Mouse (Mus musculus): ENCODE measurements around the gene Asdurf. TPM values are rescaled to one million over a fixed set of nuclear protein-coding genes. Genes with fewer than 3 reads are reported as not detected.
"Not testable (repeated sequence)": the region's sequence is repeated elsewhere in the genome, so short reads cannot be mapped to it uniquely, and the experiment has no call there.

Gene Asdurf
- polyA plus RNA-seq, 1 experiment from 2014 or later, result 2.8 TPM

DNA sequence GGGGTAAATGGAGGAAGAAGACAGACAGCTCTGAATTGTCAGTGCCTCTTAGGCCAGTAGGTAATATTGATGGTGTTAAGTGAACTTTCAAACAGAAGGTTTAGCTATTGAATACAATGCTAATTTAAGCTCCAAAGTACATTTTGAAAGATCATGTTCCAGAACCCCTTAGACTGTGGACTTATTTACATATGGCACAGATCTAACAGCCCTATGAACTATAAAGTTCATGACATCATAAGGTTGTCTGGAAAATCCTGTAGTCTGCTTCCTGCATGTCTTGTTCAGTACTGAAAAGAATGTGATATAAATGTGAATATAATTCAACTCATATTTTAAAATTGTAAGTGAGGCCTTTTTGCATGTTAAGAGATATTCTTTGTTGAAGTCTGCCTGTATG lies 6.6 kb upstream of the Asdurf start:
- Histone ChIP-seq H3K4me3 (ENCODE audit: low read depth, low read length) (no peak overlapping the region), H3K9ac (replicated peaks) (no peak overlapping the region), H3K27ac (ENCODE audit: low read depth) (no peak overlapping the region), H3K4me1 (ENCODE audit: insufficient read depth) (no peaks in the 10 kb centered on the region), H3K4me2 (ENCODE audit: low read depth, low read length) (no peak overlapping the region), H3K36me3 (replicated peaks; ENCODE audit: insufficient read depth, low read length) (no peaks in the 10 kb centered on the region), H3K27me3 (ENCODE audit: insufficient read depth, low read length) (no peaks in the 10 kb centered on the region), H3K9me3 (ENCODE audit: low read length) (no peaks in the 10 kb centered on the region)
- peak; percentile 25; the same call in 1 of the 2 replicates for ATAC-seq
- no peak for DNase-seq
- TF ChIP-seq CTCF (IDR thresholded peaks at IDR 0.05; ENCODE audit: low read depth) (no peak), EP300 (IDR thresholded peaks at IDR 0.05; ENCODE audit: low read depth) (no peak)

GRCm38 (mm10) chr1:53341071-53341470 lies 11.3 kb downstream of the Asdurf start:
- Histone ChIP-seq H3K27ac (ENCODE audit: low read depth) (no peak overlapping the region), H3K4me1 (ENCODE audit: insufficient read depth) (no peaks in the 10 kb centered on the region), H3K4me2 (ENCODE audit: low read depth, low read length) (no peak overlapping the region), H3K36me3 (replicated peaks; ENCODE audit: insufficient read depth, low read length) (peaks cover 20% of the 10 kb centered on the region), H3K9me3 (ENCODE audit: low read length) (no peaks in the 10 kb centered on the region), H3K27me3 (ENCODE audit: insufficient read depth, low read length) (no peaks in the 10 kb centered on the region), H3K9ac (replicated peaks) (no peak overlapping the region), H3K4me3 (ENCODE audit: low read depth, low read length) (no peak overlapping the region)
- DNase-seq, result no peak
- peak; percentile 31; the same call in 1 of the 2 replicates for ATAC-seq
- TF ChIP-seq CTCF (IDR thresholded peaks at IDR 0.05; ENCODE audit: low read depth) (no peak), EP300 (IDR thresholded peaks at IDR 0.05; ENCODE audit: low read depth) (0 out of 2 replicates have a peak, but pooled peaks have one; percentile 10)
- 92% methylated on average over 2 of the region's 2 CpGs for WGBS (ENCODE audit: insufficient replicate concordance)

DNA sequence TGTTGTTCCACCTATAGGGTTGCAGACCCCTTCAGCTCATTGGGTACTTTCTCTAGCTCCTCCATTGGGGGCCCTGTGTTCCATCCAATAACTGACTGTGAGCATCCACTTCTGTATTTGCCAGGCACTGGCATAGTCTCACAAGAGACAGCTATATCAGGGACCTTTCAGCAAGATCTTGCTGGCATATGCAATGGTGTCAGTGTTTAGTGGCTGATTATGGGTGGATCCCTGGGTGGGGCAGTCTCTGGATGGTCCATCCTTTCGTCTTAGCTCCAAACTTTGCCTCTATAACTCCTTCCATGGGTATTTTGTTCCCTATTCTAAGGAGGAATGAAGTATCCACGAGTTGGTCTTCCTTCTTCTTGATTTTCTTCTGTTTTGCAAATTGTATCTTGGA lies 15.0 kb downstream of the Asdurf start:
- DNase-seq; H3K9ac ChIP-seq (replicated peaks); ATAC-seq; H3K27ac ChIP-seq (ENCODE audit: low read depth); H3K4me1 ChIP-seq (ENCODE audit: insufficient read depth); H3K27me3 ChIP-seq (ENCODE audit: insufficient read depth, low read length); H3K36me3 ChIP-seq (replicated peaks; ENCODE audit: insufficient read depth, low read length); H3K4me3 ChIP-seq (ENCODE audit: low read depth, low read length); H3K9me3 ChIP-seq (ENCODE audit: low read length); H3K4me2 ChIP-seq (ENCODE audit: low read depth, low read length): not testable (repeated sequence)
- 59% methylated on average over 2 of the region's 2 CpGs for WGBS (ENCODE audit: insufficient replicate concordance)

GRCm38 (mm10) chr1:53335465-53335864 lies 17.0 kb downstream of the Asdurf start:
- DNase-seq (no peak), ATAC-seq (no peak)
- no peak overlapping the region for H3K27ac ChIP-seq (ENCODE audit: low read depth)
- no peak overlapping the region for H3K9ac ChIP-seq (replicated peaks)
- no peaks in the 10 kb centered on the region for H3K36me3 ChIP-seq (replicated peaks; ENCODE audit: insufficient read depth, low read length)
- TF ChIP-seq EP300 (IDR thresholded peaks at IDR 0.05; ENCODE audit: low read depth) (no peak), CTCF (IDR thresholded peaks at IDR 0.05; ENCODE audit: low read depth) (no peak)
- H3K9me3 ChIP-seq (ENCODE audit: low read length), result no peaks in the 10 kb centered on the region
- no peaks in the 10 kb centered on the region for H3K27me3 ChIP-seq (ENCODE audit: insufficient read depth, low read length)
- H3K4me3 ChIP-seq (ENCODE audit: low read depth, low read length), result no peak overlapping the region
- no peak overlapping the region for H3K4me2 ChIP-seq (ENCODE audit: low read depth, low read length)
- no peaks in the 10 kb centered on the region for H3K4me1 ChIP-seq (ENCODE audit: insufficient read depth)

DNA sequence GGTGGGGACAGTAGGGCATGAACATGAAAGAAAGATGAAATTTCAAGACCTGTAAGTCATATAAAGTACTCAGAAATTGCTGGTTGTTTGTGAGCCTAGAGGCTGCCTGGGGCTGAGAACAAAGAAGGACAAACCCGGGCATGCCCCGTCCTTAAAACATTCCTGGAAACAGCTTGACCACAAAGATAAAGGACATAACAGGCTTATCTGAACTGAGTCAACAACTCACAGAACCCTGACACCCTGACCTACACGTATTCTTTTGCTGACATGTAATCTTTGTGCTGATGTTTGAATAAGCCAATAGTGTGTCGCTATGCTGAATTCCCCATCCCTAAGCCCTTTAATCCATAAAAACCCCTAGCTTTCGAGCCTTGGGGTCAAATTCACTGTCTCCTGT lies 18.9 kb downstream of the Asdurf start:
- H3K27me3 ChIP-seq (ENCODE audit: insufficient read depth, low read length); H3K27ac ChIP-seq (ENCODE audit: low read depth); H3K4me3 ChIP-seq (ENCODE audit: low read depth, low read length); H3K36me3 ChIP-seq (replicated peaks; ENCODE audit: insufficient read depth, low read length); H3K4me2 ChIP-seq (ENCODE audit: low read depth, low read length); DNase-seq; H3K9me3 ChIP-seq (ENCODE audit: low read length); H3K4me1 ChIP-seq (ENCODE audit: insufficient read depth); H3K9ac ChIP-seq (replicated peaks); ATAC-seq: not testable (repeated sequence)
- 34% methylated on average over 5 of the region's 5 CpGs for whole genome bisulfite sequencing (ENCODE audit: insufficient replicate concordance)

DNA sequence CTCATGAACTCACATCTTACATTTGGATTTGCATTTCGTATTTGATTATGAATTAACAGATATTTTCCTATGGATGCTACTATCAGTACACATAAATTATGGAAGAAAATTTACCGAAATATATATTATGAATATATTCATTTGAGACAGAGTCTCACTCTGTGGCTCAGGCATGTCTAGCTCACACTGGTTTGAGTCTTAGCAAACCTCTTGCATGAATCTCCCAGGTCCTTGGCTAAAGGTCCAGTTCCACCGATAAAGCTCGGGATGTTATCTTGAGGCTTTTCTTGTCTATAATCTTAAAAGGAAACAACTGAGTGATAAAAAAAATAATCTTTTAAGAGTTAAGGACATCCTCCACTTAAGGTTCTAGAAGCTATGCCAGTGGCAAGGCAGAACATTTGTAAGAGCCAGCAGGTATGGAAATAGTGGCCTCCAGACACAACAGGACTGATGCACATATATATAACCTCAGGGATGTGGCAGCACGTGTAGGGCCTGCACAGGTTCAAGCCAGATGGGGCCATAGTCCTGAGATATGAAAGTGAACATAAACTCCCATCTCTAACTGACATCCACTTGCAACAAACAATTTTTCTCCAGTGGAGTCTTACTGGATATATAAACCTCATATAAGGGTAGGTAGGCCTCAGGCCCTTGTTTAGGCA lies 27.5 kb downstream of the Asdurf start:
- H3K4me1 ChIP-seq (ENCODE audit: insufficient read depth), result no peaks in the 10 kb centered on the region
- no peak overlapping the region for H3K27ac ChIP-seq (ENCODE audit: low read depth)
- H3K36me3 ChIP-seq (replicated peaks; ENCODE audit: insufficient read depth, low read length), result peaks cover 7% of the 10 kb centered on the region; the same call in 1 of the 2 replicates
- no peak overlapping the region for H3K4me3 ChIP-seq (ENCODE audit: low read depth, low read length)
- no peaks in the 10 kb centered on the region for H3K27me3 ChIP-seq (ENCODE audit: insufficient read depth, low read length)
- ATAC-seq (no peak), DNase-seq (no peak)
- no peak for TF ChIP-seq CTCF (IDR thresholded peaks at IDR 0.05; ENCODE audit: low read depth)
- TF ChIP-seq EP300 (IDR thresholded peaks at IDR 0.05; ENCODE audit: low read depth), result no peak
- H3K9me3 ChIP-seq (ENCODE audit: low read length), result no peaks in the 10 kb centered on the region
- H3K4me2 ChIP-seq (ENCODE audit: low read depth, low read length), result no peak overlapping the region
- WGBS (ENCODE audit: insufficient replicate concordance), result 85% methylated on average over 5 of the region's 5 CpGs
- H3K9ac ChIP-seq (replicated peaks), result no peak overlapping the region

GRCm38 (mm10) chr1:53324277-53324676 lies 28.1 kb downstream of the Asdurf start:
- H3K9me3 ChIP-seq (ENCODE audit: low read length), result no peaks in the 10 kb centered on the region
- H3K4me1 ChIP-seq (ENCODE audit: insufficient read depth), result no peaks in the 10 kb centered on the region
- no peak overlapping the region for H3K27ac ChIP-seq (ENCODE audit: low read depth)
- no peak for TF ChIP-seq EP300 (IDR thresholded peaks at IDR 0.05; ENCODE audit: low read depth)
- TF ChIP-seq CTCF (IDR thresholded peaks at IDR 0.05; ENCODE audit: low read depth), result no peak
- no peak overlapping the region for H3K4me3 ChIP-seq (ENCODE audit: low read depth, low read length)
- H3K27me3 ChIP-seq (ENCODE audit: insufficient read depth, low read length), result no peaks in the 10 kb centered on the region
- no peak overlapping the region for H3K9ac ChIP-seq (replicated peaks)
- H3K4me2 ChIP-seq (ENCODE audit: low read depth, low read length), result no peak overlapping the region
- peaks cover 7% of the 10 kb centered on the region; the same call in 1 of the 2 replicates for H3K36me3 ChIP-seq (replicated peaks; ENCODE audit: insufficient read depth, low read length)
- 79% methylated on average over 1 of the region's 1 CpGs for WGBS (ENCODE audit: insufficient replicate concordance)
- DNase-seq (no peak), ATAC-seq (no peak)

Data from liver, postnatal 0 days (tissue).